Mouse (Mus musculus): ENCODE measurements around the gene Tomm7. TPM values are rescaled to one million over a fixed set of nuclear protein-coding genes. Genes with fewer than 3 reads are reported as not detected.

Tomm7 gene
- total RNA-seq, 2 experiments from 2014 or later, result 73.7 to 74.5 TPM

Other genes with a start within 250 kb of the Tomm7 start
- gene Srpk2, start 159.5 kb downstream of the Tomm7 start, total RNA-seq (2021), result 100 to 1,000 TPM; 175 to 176 TPM
- 10 to 100 TPM; 19.2 to 24.6 TPM for gene Pus7, start 60.5 kb downstream of the Tomm7 start, total RNA-seq (2021)
- 10 to 100 TPM; 22.1 to 22.6 TPM for gene Rint1, start 56.5 kb downstream of the Tomm7 start, total RNA-seq (2021)
- gene Fam126a, start 186.5 kb upstream of the Tomm7 start, total RNA-seq (2021), result 10 to 100 TPM; 37.3 to 41.6 TPM